Mouse (Mus musculus): ENCODE results near the gene Adarb1. TPM values are rescaled to one million over a fixed set of nuclear protein-coding genes. Genes with fewer than 3 reads are reported as not detected.

The Adarb1 gene
- polyA plus RNA-seq, 1 experiment from 2014 or later: 18.2 TPM

DNA sequence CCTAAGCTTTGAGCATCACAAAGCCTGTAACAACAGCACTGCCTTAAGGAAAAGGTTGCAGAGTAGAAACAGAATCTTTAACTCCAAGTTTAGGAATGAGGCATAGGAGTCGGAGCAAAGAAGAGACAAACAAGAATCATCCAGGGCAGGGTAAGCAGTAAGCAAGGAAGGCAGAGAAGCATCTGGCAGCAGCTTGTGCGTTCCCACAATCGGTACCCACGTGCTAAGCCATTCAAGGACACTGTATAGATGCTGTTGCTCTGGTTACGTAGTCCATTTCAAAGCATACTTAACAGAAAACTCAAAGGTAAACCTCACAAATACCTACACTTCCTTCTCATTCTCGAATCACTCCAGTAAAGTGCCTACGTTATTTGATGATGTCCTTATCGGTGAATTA lies 35.0 kb downstream of the Adarb1 start:
- ATAC-seq: 0 out of 2 replicates have a peak, but pooled peaks have one; percentile 17
- Histone ChIP-seq H3K4me2 (ENCODE audit: low read length) (no peak overlapping the region), H3K27ac (ENCODE audit: low read length) (no peak overlapping the region), H3K36me3 (ENCODE audit: control insufficient read depth, insufficient read depth, low read length) (no peaks in the 10 kb centered on the region), H3K9me3 (replicated peaks; ENCODE audit: control insufficient read depth, low read length, poor library complexity, severe bottlenecking) (no peaks in the 10 kb centered on the region), H3K27me3 (ENCODE audit: control insufficient read depth, insufficient read depth, low read depth, low read length) (no peaks in the 10 kb centered on the region), H3K4me3 (ENCODE audit: low read depth, low read length) (no peak overlapping the region), H3K4me1 (ENCODE audit: control insufficient read depth, insufficient read depth, low read length) (0 out of 2 replicates have a peak, but pooled peaks cover 6% of the 10 kb centered on the region), H3K9ac (ENCODE audit: low read depth, low read length) (no peak overlapping the region)
- WGBS: 62% methylated on average over 8 of the region's 8 CpGs

DNA sequence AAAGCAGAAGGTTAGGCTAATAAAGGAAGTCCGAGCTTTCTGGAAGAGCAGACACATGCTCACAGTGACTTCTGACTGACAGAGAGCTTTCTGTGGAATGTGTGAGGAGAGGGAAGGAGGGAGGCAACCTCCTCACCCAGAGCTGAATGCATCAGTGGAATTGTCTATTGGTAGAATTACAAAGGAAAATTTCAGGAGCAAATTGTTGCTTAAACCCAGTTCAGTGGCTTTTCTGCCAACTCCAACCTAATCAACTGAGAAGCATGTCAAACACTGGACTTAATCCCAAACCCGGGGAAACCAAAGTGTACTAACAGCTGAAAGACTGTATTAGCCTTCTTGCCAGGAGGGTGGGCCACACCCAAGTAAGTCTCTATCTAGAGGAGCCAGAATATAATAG lies 36.9 kb downstream of the Adarb1 start:
- WGBS: 37% methylated on average over 2 of the region's 2 CpGs
- no peak overlapping the region for H3K4me3 ChIP-seq (ENCODE audit: low read depth, low read length)
- H3K4me2 ChIP-seq (ENCODE audit: low read length): no peak overlapping the region
- no peak overlapping the region for H3K9ac ChIP-seq (ENCODE audit: low read depth, low read length)
- no peak overlapping the region for H3K27ac ChIP-seq (ENCODE audit: low read length)
- H3K4me1 ChIP-seq (ENCODE audit: control insufficient read depth, insufficient read depth, low read length): 0 out of 2 replicates have a peak, but pooled peaks cover 6% of the 10 kb centered on the region
- H3K36me3 ChIP-seq (ENCODE audit: control insufficient read depth, insufficient read depth, low read length): no peaks in the 10 kb centered on the region
- no peaks in the 10 kb centered on the region for H3K9me3 ChIP-seq (replicated peaks; ENCODE audit: control insufficient read depth, low read length, poor library complexity, severe bottlenecking)
- H3K27me3 ChIP-seq (ENCODE audit: control insufficient read depth, insufficient read depth, low read depth, low read length): no peaks in the 10 kb centered on the region
- ATAC-seq: no peak

DNA sequence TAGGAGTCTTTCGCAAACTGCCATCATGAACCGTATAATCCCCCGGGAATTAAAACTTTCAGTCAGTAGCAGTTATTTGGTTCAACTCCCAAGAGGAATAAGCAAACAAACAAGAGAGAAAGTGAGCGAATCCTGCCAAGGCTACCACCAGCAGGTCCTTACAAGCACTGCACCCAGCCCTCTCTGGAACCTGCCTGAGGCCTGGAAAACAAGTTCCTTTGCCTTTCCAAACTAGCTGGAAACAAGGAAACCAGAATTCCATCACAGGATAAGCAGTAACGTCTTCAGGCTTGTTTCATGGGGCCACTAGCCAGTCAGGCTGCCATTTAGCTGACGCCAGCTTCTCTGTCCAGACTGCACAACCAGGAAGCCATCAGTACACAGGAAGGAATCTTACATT lies 37.4 kb downstream of the Adarb1 start:
- no peak overlapping the region for H3K9ac ChIP-seq (ENCODE audit: low read depth, low read length)
- 75% methylated on average over 6 of the region's 6 CpGs for WGBS
- no peak overlapping the region for H3K4me3 ChIP-seq (ENCODE audit: low read depth, low read length)
- no peaks in the 10 kb centered on the region for H3K9me3 ChIP-seq (replicated peaks; ENCODE audit: control insufficient read depth, low read length, poor library complexity, severe bottlenecking)
- H3K36me3 ChIP-seq (ENCODE audit: control insufficient read depth, insufficient read depth, low read length): no peaks in the 10 kb centered on the region
- no peaks in the 10 kb centered on the region for H3K27me3 ChIP-seq (ENCODE audit: control insufficient read depth, insufficient read depth, low read depth, low read length)
- H3K4me1 ChIP-seq (ENCODE audit: control insufficient read depth, insufficient read depth, low read length): 0 out of 2 replicates have a peak, but pooled peaks cover 6% of the 10 kb centered on the region
- no peak overlapping the region for H3K4me2 ChIP-seq (ENCODE audit: low read length)
- H3K27ac ChIP-seq (ENCODE audit: low read length): no peak overlapping the region
- no peak for ATAC-seq

DNA sequence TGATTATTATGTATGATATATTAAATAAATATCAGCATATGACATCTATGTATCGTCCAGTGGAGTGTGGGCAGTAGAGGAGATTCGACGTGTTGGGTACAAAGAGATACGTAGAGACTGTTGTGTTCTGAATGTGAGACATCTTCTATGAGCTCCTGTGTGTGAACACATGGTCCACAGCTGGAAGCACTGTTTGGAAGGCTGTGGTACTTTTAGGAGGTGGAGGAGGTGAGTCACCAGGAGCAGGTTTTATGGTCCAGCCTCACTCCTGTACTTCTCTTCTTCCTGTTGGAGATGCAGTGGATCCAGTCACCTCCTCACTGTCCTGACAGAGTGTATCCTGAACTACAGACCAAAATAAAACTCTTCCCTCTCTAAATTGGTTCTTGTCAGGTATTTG lies 38.9 kb downstream of the Adarb1 start:
- Histone ChIP-seq H3K4me3 (ENCODE audit: low read depth, low read length) (no peak overlapping the region), H3K4me2 (ENCODE audit: low read length) (no peak overlapping the region), H3K36me3 (ENCODE audit: control insufficient read depth, insufficient read depth, low read length) (no peaks in the 10 kb centered on the region), H3K9ac (ENCODE audit: low read depth, low read length) (no peak overlapping the region), H3K9me3 (replicated peaks; ENCODE audit: control insufficient read depth, low read length, poor library complexity, severe bottlenecking) (no peaks in the 10 kb centered on the region), H3K27me3 (ENCODE audit: control insufficient read depth, insufficient read depth, low read depth, low read length) (no peaks in the 10 kb centered on the region), H3K4me1 (ENCODE audit: control insufficient read depth, insufficient read depth, low read length) (0 out of 2 replicates have a peak, but pooled peaks cover 6% of the 10 kb centered on the region), H3K27ac (ENCODE audit: low read length) (no peak overlapping the region)
- 96% methylated on average over 4 of the region's 4 CpGs for WGBS
- ATAC-seq: no peak

DNA sequence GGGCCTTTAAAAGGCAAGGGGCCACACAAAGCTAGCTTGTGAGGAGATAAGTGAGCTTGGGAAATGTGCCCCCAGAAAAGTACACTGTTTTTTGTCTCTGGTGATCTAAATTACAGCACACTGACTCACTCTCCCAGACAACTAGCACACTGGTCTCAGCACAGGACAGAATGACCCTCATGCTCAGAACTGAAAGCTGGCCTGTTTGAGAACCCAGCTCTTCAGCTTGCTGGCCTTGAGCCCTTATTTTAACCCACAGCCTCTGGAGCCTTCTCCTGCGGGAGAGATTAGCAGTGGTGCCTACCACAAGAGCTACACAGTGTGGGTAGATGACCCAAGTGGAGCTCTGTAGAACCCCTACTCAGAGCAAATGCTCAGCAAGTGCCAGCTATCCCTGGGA lies 42.0 kb downstream of the Adarb1 start:
- H3K4me1 ChIP-seq (ENCODE audit: control insufficient read depth, insufficient read depth, low read length): no peaks in the 10 kb centered on the region
- no peak overlapping the region for H3K4me3 ChIP-seq (ENCODE audit: low read depth, low read length)
- ATAC-seq: no peak
- no peaks in the 10 kb centered on the region for H3K9me3 ChIP-seq (replicated peaks; ENCODE audit: control insufficient read depth, low read length, poor library complexity, severe bottlenecking)
- no peaks in the 10 kb centered on the region for H3K36me3 ChIP-seq (ENCODE audit: control insufficient read depth, insufficient read depth, low read length)
- 97% methylated on average over 1 of the region's 1 CpGs for WGBS
- no peaks in the 10 kb centered on the region for H3K27me3 ChIP-seq (ENCODE audit: control insufficient read depth, insufficient read depth, low read depth, low read length)
- H3K27ac ChIP-seq (ENCODE audit: low read length): no peak overlapping the region
- no peak overlapping the region for H3K9ac ChIP-seq (ENCODE audit: low read depth, low read length)
- no peak overlapping the region for H3K4me2 ChIP-seq (ENCODE audit: low read length)

DNA sequence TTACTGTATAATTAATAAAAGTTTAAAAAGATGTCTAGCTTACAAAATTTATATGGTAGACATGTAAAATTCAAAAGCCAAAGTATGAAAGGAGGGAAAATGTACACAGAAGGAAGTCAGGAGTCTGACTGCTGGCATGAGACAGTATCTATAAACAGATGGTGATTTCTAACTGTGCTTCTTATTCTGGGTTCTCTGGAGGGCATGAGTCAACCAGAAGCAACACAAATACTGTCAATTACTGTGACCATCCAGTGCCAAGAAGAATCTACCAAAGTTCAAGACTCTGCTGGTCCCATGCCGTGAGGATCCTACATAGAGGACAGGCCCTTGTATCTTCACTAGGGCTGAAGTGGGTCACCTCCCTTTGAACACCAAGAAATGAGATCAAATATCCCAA lies 43.1 kb downstream of the Adarb1 start:
- no peak overlapping the region for H3K4me3 ChIP-seq (ENCODE audit: low read depth, low read length)
- no peak overlapping the region for H3K4me2 ChIP-seq (ENCODE audit: low read length)
- no peak overlapping the region for H3K9ac ChIP-seq (ENCODE audit: low read depth, low read length)
- no peak overlapping the region for H3K27ac ChIP-seq (ENCODE audit: low read length)
- H3K36me3 ChIP-seq (ENCODE audit: control insufficient read depth, insufficient read depth, low read length): no peaks in the 10 kb centered on the region
- H3K4me1 ChIP-seq (ENCODE audit: control insufficient read depth, insufficient read depth, low read length): no peaks in the 10 kb centered on the region
- H3K27me3 ChIP-seq (ENCODE audit: control insufficient read depth, insufficient read depth, low read depth, low read length): no peaks in the 10 kb centered on the region
- ATAC-seq: no peak
- WGBS: 94% methylated on average over 1 of the region's 1 CpGs
- H3K9me3 ChIP-seq (replicated peaks; ENCODE audit: control insufficient read depth, low read length, poor library complexity, severe bottlenecking): no peaks in the 10 kb centered on the region

DNA sequence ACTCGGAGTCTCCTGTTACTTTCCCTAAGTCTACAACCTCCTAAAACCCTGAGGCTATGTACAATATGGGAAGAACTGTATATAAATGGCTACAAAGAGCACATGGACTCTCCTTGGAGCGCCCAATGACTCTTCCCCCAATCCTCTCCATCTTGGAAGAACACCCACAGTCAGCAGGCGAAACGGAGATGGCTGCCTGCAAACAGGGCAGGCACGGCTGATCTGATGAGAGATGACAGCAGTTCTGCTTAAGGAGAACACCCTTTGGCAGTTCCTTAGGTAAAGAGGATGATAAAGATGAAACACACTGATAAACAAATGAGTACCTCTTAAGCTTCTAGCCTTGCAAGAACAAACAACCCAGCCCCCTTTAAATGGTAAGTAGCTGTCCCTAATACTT lies 43.7 kb downstream of the Adarb1 start:
- ATAC-seq: no peak
- Histone ChIP-seq H3K9me3 (replicated peaks; ENCODE audit: control insufficient read depth, low read length, poor library complexity, severe bottlenecking) (no peaks in the 10 kb centered on the region), H3K4me3 (ENCODE audit: low read depth, low read length) (no peak overlapping the region), H3K36me3 (ENCODE audit: control insufficient read depth, insufficient read depth, low read length) (no peaks in the 10 kb centered on the region), H3K4me1 (ENCODE audit: control insufficient read depth, insufficient read depth, low read length) (no peaks in the 10 kb centered on the region), H3K9ac (ENCODE audit: low read depth, low read length) (no peak overlapping the region), H3K4me2 (ENCODE audit: low read length) (no peak overlapping the region), H3K27ac (ENCODE audit: low read length) (no peak overlapping the region), H3K27me3 (ENCODE audit: control insufficient read depth, insufficient read depth, low read depth, low read length) (no peaks in the 10 kb centered on the region)
- WGBS: 83% methylated on average over 5 of the region's 5 CpGs

DNA sequence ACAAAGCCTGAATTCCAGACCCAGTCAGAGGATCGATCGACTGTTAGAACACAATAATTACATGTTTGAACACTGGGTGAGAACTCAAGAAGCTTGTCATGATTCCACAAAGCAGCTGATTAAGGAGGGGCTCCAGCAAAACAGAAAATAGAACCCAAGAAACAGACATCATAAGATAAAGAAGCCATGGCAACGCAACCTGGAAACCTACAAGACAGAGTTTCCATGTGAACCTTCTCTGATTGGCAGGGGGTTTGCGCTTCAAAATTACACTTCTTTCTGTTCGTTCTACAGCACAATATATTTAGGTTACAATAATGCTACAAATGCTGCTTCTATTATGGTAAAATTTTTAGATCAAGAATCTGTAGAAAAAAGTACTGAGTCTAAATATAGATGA lies 47.9 kb downstream of the Adarb1 start:
- WGBS: 78% methylated on average over 5 of the region's 5 CpGs
- ATAC-seq: no peak
- H3K4me2 ChIP-seq (ENCODE audit: low read length): no peak overlapping the region
- no peak overlapping the region for H3K27ac ChIP-seq (ENCODE audit: low read length)
- no peak overlapping the region for H3K4me3 ChIP-seq (ENCODE audit: low read depth, low read length)
- H3K9ac ChIP-seq (ENCODE audit: low read depth, low read length): no peak overlapping the region
- H3K4me1 ChIP-seq (ENCODE audit: control insufficient read depth, insufficient read depth, low read length): no peaks in the 10 kb centered on the region
- H3K36me3 ChIP-seq (ENCODE audit: control insufficient read depth, insufficient read depth, low read length): no peaks in the 10 kb centered on the region
- H3K27me3 ChIP-seq (ENCODE audit: control insufficient read depth, insufficient read depth, low read depth, low read length): no peaks in the 10 kb centered on the region
- H3K9me3 ChIP-seq (replicated peaks; ENCODE audit: control insufficient read depth, low read length, poor library complexity, severe bottlenecking): no peaks in the 10 kb centered on the region

DNA sequence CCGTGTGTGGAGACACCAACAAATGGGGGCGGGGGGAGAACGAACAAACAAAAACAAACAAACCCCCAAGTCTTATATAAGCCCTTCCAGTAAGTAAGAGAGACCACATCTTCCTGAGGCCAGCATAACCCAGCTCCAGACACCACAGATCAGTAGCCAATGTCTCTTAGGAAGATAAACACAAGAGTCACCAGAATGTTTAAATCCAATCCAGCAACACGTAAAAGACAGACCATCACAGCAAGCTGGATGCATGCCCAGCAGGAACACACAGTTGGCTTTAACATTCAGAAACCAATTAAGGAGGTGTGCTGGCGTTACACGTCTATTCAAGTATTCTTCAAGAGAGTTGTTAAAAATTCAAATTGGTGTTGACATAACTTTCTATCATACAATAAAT lies 50.1 kb downstream of the Adarb1 start:
- Histone ChIP-seq H3K36me3 (ENCODE audit: control insufficient read depth, insufficient read depth, low read length) (no peaks in the 10 kb centered on the region), H3K27me3 (ENCODE audit: control insufficient read depth, insufficient read depth, low read depth, low read length) (no peaks in the 10 kb centered on the region), H3K4me3 (ENCODE audit: low read depth, low read length) (no peak overlapping the region), H3K4me1 (ENCODE audit: control insufficient read depth, insufficient read depth, low read length) (no peaks in the 10 kb centered on the region), H3K4me2 (ENCODE audit: low read length) (no peak overlapping the region), H3K9ac (ENCODE audit: low read depth, low read length) (no peak overlapping the region), H3K27ac (ENCODE audit: low read length) (no peak overlapping the region), H3K9me3 (replicated peaks; ENCODE audit: control insufficient read depth, low read length, poor library complexity, severe bottlenecking) (no peaks in the 10 kb centered on the region)
- WGBS: 70% methylated on average over 6 of the region's 6 CpGs
- no peak for ATAC-seq

DNA sequence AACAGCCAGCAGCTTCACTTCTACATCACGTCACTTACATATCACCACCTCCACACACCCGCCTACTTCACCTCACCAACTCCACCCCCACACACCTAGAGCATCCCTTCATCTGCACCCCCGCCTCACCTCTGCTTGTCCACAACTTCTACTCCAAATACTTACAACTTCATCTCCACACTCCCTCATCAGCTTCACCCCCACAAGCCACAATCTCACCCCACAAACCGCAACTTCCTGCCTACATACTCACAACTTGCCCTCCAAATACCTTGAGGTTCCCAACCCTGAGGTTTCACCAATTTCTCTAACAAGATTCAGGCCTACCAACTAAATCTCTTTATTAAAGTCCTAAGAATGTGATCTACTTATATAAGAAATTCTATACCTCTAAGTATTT lies 51.1 kb downstream of the Adarb1 start:
- H3K4me3 ChIP-seq (ENCODE audit: low read depth, low read length): no peak overlapping the region
- ATAC-seq: no peak
- no peaks in the 10 kb centered on the region for H3K36me3 ChIP-seq (ENCODE audit: control insufficient read depth, insufficient read depth, low read length)
- no peak overlapping the region for H3K27ac ChIP-seq (ENCODE audit: low read length)
- H3K27me3 ChIP-seq (ENCODE audit: control insufficient read depth, insufficient read depth, low read depth, low read length): no peaks in the 10 kb centered on the region
- H3K4me2 ChIP-seq (ENCODE audit: low read length): no peak overlapping the region
- no peaks in the 10 kb centered on the region for H3K9me3 ChIP-seq (replicated peaks; ENCODE audit: control insufficient read depth, low read length, poor library complexity, severe bottlenecking)
- no peaks in the 10 kb centered on the region for H3K4me1 ChIP-seq (ENCODE audit: control insufficient read depth, insufficient read depth, low read length)
- H3K9ac ChIP-seq (ENCODE audit: low read depth, low read length): no peak overlapping the region
- WGBS: 93% methylated on average over 4 of the region's 4 CpGs

All from midbrain, embryonic 16.5 days (tissue).